Mouse (Mus musculus) olfactory bulb, adult 2 months (tissue): ENCODE results near the gene Mrpl12. TPM values are rescaled to one million over a fixed set of nuclear protein-coding genes. Genes with fewer than 3 reads are reported as not detected.

Experiments
- H3K27ac ChIP-seq: fragments of 200-500 bp; 2 replicates; pipeline ENCODE4 v1.5.1; 2012; ENCODE audit warnings: low read depth, low read length; ENCODE audit not compliant: insufficient read depth
- H3K4me1 ChIP-seq: fragments of 200-500 bp; 2 replicates; pipeline ENCODE4 v1.6.1; 2012; ENCODE audit warnings: low read length; ENCODE audit not compliant: control insufficient read depth, insufficient read depth
- H3K4me3 ChIP-seq: fragments of 200-500 bp; 2 replicates; pipeline ENCODE4 v1.5.1; 2012; ENCODE audit warnings: mild to moderate bottlenecking, low read depth, low read length, moderate library complexity; ENCODE audit not compliant: insufficient read depth
- CTCF ChIP-seq: fragments of 200-500 bp; IDR thresholded peaks from 2 replicates; pipeline ENCODE4 v1.5.1; 2012; ENCODE audit warnings: low read depth, mild to moderate bottlenecking, low read length, moderate library complexity; ENCODE audit not compliant: insufficient read depth
- POLR2A ChIP-seq: fragments of 200-500 bp; IDR thresholded peaks from 2 replicates; pipeline ENCODE4 v1.6.1; 2012; ENCODE audit warnings: mild to moderate bottlenecking, low read depth, low read length, moderate library complexity; ENCODE audit not compliant: insufficient read depth
- WGBS: fragments of 180-500 bp; shearing (Covaris S2); methylation state at CpG from one replicate; pipeline ENCODE4 v1.1.7; 2018; 5-methylcytosine and 5-hydroxymethylcytosine counted together
- polyA plus RNA-seq: library from polyadenylated mRNA; stranded (reverse); fragments of >200 nt; gene quantifications from 2 replicates; pipeline ENCODE4 v1.2.4, GENCODE M21; 2012; ENCODE audit warnings: low replicate concordance; ENCODE audit not compliant: missing spikeins, insufficient read depth, insufficient read length

The Mrpl12 gene
- polyA plus RNA-seq, 1 experiment, result not detected

- peak; percentile 17; the same call in 1 of the 2 replicates for TF ChIP-seq POLR2A
- TF ChIP-seq CTCF, result no peak
- H3K4me1 ChIP-seq, result peaks cover 17% of the 10 kb centered on the region
- H3K4me3 ChIP-seq, result peak within 1 kb of the TSS; percentile 79
- peak within 1 kb of the TSS; percentile 43; the same call in 1 of the 2 replicates for H3K27ac ChIP-seq
- under 1% methylated on average over 35 of the region's 35 CpGs for WGBS
Observed at GRCm38 (mm10) chr11:120491317-120492023, 7.1 kb downstream of the Mrpl12 start, which contains the start of gene Slc25a10. Slc25a10 (plus strand) TSS chr11:120491840.

DNA sequence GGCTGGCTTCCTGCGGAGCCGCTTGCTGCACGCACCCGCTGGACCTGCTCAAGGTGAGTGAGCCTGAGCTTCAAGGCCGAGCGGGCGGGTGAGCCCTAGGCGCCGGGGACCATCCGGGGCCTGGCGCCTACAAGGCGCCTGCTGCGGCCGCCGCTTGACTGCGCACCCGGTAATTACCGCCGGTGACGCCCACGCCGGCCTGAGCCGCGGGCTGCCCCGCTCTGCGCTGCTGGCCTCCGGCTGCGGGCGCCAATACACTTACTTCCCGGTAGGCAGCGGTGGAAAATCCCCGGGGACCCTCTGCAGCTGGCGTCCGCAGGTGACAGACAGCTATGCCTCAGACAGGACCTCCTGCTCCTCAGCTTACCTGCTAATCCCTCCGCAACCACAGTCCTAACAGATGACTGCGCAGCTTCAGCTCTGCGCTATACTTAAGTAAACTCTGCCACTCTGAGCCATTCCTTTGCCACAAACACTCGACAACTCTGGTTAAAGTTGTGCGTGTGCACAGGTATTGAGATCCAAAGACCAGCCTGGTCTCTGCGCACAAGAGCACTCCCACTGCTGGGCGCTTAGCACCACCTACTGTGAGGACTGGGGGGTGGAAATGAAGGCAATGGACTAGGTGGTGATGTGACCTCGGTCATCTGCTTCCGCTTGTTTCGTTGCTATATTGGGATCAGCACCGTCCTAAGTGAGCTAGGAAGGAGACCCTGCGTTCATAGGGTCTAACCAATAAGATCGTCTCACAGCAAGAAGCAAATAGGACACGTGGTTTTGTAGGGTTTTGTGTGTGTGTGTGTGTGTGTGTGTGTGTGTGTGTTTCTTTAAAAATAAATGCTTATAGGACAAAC is 7.8 kb downstream of the Mrpl12 start:
- WGBS, result under 1% methylated on average over 48 of the region's 48 CpGs
- peak overlapping the region; percentile 79 for H3K4me3 ChIP-seq
- TF ChIP-seq CTCF (no peak), POLR2A (no peak)
- peaks cover 17% of the 10 kb centered on the region for H3K4me1 ChIP-seq
- no peak overlapping the region for H3K27ac ChIP-seq

- TF ChIP-seq POLR2A (no peak), CTCF (no peak)
- WGBS, result 26% methylated on average over 3 of the region's 3 CpGs
- H3K4me1 ChIP-seq, result peaks cover 17% of the 10 kb centered on the region
- H3K4me3 ChIP-seq, result no peak overlapping the region
- H3K27ac ChIP-seq, result no peak overlapping the region
Observed at GRCm38 (mm10) chr11:120492878-120493203, 8.4 kb downstream of the Mrpl12 start.

- 42% methylated on average over 3 of the region's 3 CpGs for WGBS
- Histone ChIP-seq H3K27ac (no peak overlapping the region), H3K4me1 (peaks cover 17% of the 10 kb centered on the region), H3K4me3 (no peak overlapping the region)
- no peak for TF ChIP-seq POLR2A
Observed at GRCm38 (mm10) chr11:120493351-120493750, 8.9 kb downstream of the Mrpl12 start.

DNA sequence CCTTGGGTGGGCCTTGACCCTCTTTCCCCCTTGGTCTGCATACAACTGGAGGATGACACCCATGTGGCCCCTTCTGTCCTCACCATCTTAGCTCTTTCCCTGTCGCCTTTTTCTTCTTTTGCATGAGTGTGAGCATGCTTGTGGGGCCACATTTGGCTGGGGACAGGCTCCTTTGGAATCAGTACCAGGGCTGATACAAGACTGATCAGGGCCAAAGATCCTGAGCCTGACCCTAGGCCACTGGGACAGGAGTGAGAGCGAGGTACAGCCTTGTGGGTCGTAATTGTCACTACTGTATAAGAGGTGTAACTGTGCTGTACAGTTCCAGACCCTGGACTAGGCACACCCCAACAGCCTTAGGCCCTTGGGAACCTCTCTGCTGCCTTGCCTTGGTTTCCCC is 9.5 kb downstream of the Mrpl12 start:
- H3K4me1 ChIP-seq, result peaks cover 17% of the 10 kb centered on the region
- TF ChIP-seq POLR2A (no peak), CTCF (no peak)
- WGBS, result 86% methylated on average over 3 of the region's 3 CpGs
- no peak overlapping the region for H3K4me3 ChIP-seq
- no peak overlapping the region for H3K27ac ChIP-seq

- Histone ChIP-seq H3K4me3 (no peak overlapping the region), H3K27ac (no peak overlapping the region), H3K4me1 (peaks cover 3% of the 10 kb centered on the region; the same call in 1 of the 2 replicates)
- TF ChIP-seq CTCF (no peak), POLR2A (no peak)
- 88% methylated on average over 3 of the region's 3 CpGs for WGBS
Observed at GRCm38 (mm10) chr11:120497436-120497835, 13.0 kb downstream of the Mrpl12 start.

DNA sequence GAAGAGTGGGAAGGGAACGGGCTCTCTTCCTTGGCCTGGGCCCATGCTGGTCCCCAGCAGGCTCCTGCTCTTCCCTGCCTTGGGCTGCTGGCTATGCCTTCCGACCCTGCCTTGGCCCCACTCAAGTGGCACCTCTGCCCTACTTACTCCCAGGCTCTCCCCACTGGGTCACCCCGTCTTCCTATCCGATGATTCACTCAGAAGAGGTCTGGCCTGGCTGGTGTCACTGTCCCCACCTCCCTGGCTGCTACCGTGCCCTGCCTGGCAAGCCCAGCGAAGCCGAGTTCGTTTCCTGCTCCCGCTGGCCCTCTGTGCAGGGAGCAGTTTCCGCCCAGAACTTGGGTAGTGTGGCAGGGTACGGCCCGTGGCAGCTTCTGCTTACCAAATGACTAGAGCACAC is 13.8 kb downstream of the Mrpl12 start:
- no peak overlapping the region for H3K4me3 ChIP-seq
- TF ChIP-seq CTCF (no peak), POLR2A (no peak)
- no peak overlapping the region for H3K27ac ChIP-seq
- WGBS, result 90% methylated on average over 12 of the region's 12 CpGs
- no peaks in the 10 kb centered on the region for H3K4me1 ChIP-seq

DNA sequence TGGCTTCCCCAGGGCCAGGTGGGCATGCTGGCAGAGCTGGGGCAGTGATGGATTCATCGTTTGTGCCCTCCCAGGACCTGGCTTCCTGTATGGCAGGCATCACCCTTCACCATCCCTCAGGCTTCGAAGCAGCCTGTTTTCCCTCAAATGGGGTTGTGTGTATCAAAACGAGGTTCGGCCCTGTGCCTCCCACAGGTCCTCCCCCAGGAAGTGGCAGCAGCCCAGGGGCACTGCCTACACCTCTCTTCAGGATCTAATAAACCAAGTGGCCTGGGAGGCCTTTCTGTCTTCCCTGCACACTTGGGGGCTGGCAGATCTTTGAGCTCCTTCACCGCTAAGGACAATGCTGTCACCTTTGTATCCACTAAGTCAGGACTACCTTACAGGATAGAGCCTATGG is 14.5 kb downstream of the Mrpl12 start:
- H3K27ac ChIP-seq, result no peak overlapping the region
- WGBS, result 87% methylated on average over 5 of the region's 5 CpGs
- no peak for TF ChIP-seq CTCF
- no peak for TF ChIP-seq POLR2A
- H3K4me3 ChIP-seq, result no peak overlapping the region
- H3K4me1 ChIP-seq, result no peaks in the 10 kb centered on the region

DNA sequence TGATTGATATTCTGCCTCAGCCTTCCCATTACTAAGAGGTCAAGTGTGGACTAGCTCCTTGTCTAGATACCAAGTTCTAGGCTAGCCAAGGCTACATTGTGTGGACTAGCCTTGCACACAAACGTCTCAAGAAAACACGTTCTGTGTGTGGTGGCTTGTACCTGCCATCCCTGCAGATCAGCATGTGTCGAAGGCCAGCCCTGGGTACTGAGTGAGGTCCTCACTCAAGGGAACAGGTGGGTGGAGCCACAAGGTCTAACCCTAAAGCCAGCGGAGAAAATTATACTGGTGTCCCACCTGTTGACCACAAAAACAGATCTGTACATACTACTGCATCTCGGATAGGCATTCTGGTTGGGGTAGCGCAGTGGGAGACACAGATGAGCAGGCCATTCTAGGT is 15.5 kb downstream of the Mrpl12 start:
- WGBS, result 76% methylated on average over 6 of the region's 6 CpGs
- H3K4me1 ChIP-seq, result no peaks in the 10 kb centered on the region
- TF ChIP-seq POLR2A (no peak), CTCF (no peak)

More for the DNA sequence above, 15.5 kb downstream of the Mrpl12 start:
- H3K27ac ChIP-seq, result no peak overlapping the region
- H3K4me3 ChIP-seq, result no peak overlapping the region
